Mouse (Mus musculus) heart, adult 2 months (tissue): ENCODE measurements around the gene Efna2.
A peak's percentile ranks its signal among the peaks of the same experiment; 100 is the strongest.

Source experiments
- EP300 ChIP-seq: fragments of 200-500 bp; IDR thresholded peaks from 2 replicates; pipeline ENCODE4 v1.6.1; 2011; ENCODE audit warnings: low read depth, low read length, control low read depth; ENCODE audit not compliant: insufficient read depth
- POLR2A ChIP-seq: fragments of 200-500 bp; IDR thresholded peaks from 2 replicates; pipeline ENCODE4 v1.6.1; 2011; ENCODE audit warnings: mild to moderate bottlenecking, low read depth, low read length, control low read depth; ENCODE audit not compliant: insufficient read depth

GRCm38 (mm10) chr10:80146568-80147011 lies 32.7 kb upstream of the Efna2 start:
- TF ChIP-seq EP300 (peak; percentile 100), POLR2A (no peak; the same call in 1 of the 2 replicates)
